Comparison of ENCODE assay signal across 18 mouse cellular contexts in genomic region chr14:68847609-68848008, GRCm38 (mm10).
DNase-seq lines count a peak whose midpoint lies in the region; ATAC-seq lines count a peak whose summit lies in the region.
"Had no signal": no experiment of that assay in that cellular context is flagged by ENCODE, and none has a peak within 500 bp of the region (broad histone marks: within the 10 kb centered on the region; RNA-seq: fewer than 3 reads in every experiment).

No protein-coding gene starts in this region.

- DNase-seq in frontal cortex, postnatal 36 days (ENCODE audit: low spot score in 2 of 2): peak; percentile 18 to 53
- DNase-seq in frontal cortex, postnatal 10 days (ENCODE audit: low spot score in 2 of 2): no peak
- DNase-seq in right cerebral cortex, adult 2 months (ENCODE audit: low spot score in 2 of 2): peak; percentile 14 to 39
- no peak for DNase-seq in right cerebral cortex, postnatal 36 days (ENCODE audit: low spot score in 2 of 2)
- peak; percentile 62 for DNase-seq in NIH3T3 (ENCODE audit: low read depth)
- no peak for DNase-seq in hindbrain, embryonic 10.5 days (ENCODE audit: low spot score)
- DNase-seq: adrenal gland, postnatal 36 days; gastrocnemius, postnatal 25 days; heart, adult 2 months had no signal

- no peak overlapping the region for H3K4me2 ChIP-seq in midbrain, embryonic 15.5 days
- H3K4me2 ChIP-seq: limb, embryonic 13.5 days; midbrain, embryonic 12.5 days had no signal

- no peak overlapping the region for H3K4me3 ChIP-seq in midbrain, embryonic 15.5 days
- no peak overlapping the region for H3K4me3 ChIP-seq in hindbrain, embryonic 10.5 days
- H3K4me3 ChIP-seq: heart, adult 2 months; limb, embryonic 13.5 days; midbrain, embryonic 12.5 days had no signal

- no peaks in the 10 kb centered on the region for H3K4me1 ChIP-seq in midbrain, embryonic 15.5 days
- no peaks in the 10 kb centered on the region for H3K4me1 ChIP-seq in hindbrain, embryonic 10.5 days (replicated peaks)
- H3K4me1 ChIP-seq: limb, embryonic 13.5 days; midbrain, embryonic 12.5 days had no signal

- H3K27me3 ChIP-seq in midbrain, embryonic 15.5 days (replicated peaks): no peaks in the 10 kb centered on the region
- H3K27me3 ChIP-seq in hindbrain, embryonic 10.5 days (ENCODE audit: insufficient read depth, poor library complexity, severe bottlenecking): no peaks in the 10 kb centered on the region
- H3K27me3 ChIP-seq: limb, embryonic 13.5 days; midbrain, embryonic 12.5 days had no signal

- H3K9me3 ChIP-seq in midbrain, embryonic 15.5 days: no peaks in the 10 kb centered on the region
- no peaks in the 10 kb centered on the region for H3K9me3 ChIP-seq in hindbrain, embryonic 10.5 days
- H3K9me3 ChIP-seq: limb, embryonic 13.5 days; midbrain, embryonic 12.5 days had no signal

- no peak overlapping the region for H3K9ac ChIP-seq in midbrain, embryonic 15.5 days
- H3K9ac ChIP-seq: limb, embryonic 13.5 days; liver, embryonic 14.5 days; midbrain, embryonic 12.5 days had no signal

- no peak for ATAC-seq in midbrain, embryonic 15.5 days (replicated peaks)
- ATAC-seq: CD4-positive, CD25-positive, alpha-beta regulatory T cell, adult 4 months; hindbrain, postnatal 0 days; intestine, postnatal 0 days had no signal

- H3K36me3 ChIP-seq in midbrain, embryonic 15.5 days (replicated peaks): no peaks in the 10 kb centered on the region
- no peaks in the 10 kb centered on the region for H3K36me3 ChIP-seq in hindbrain, embryonic 10.5 days
- H3K36me3 ChIP-seq: limb, embryonic 13.5 days; midbrain, embryonic 12.5 days had no signal

- no peak overlapping the region for H3K27ac ChIP-seq in midbrain, embryonic 15.5 days
- no peak overlapping the region for H3K27ac ChIP-seq in hindbrain, embryonic 10.5 days
- H3K27ac ChIP-seq: heart, adult 2 months; hindbrain, postnatal 0 days; kidney, postnatal 0 days; limb, embryonic 13.5 days; liver, embryonic 14.5 days; midbrain, embryonic 12.5 days; stomach, postnatal 0 days had no signal

Comparison
In these comparisons a context has a peak if more than half of its experiments do, and no peak if none do; other contexts are left out.
1. DNase-seq: peak in frontal cortex, postnatal 36 days (2 of 2), right cerebral cortex, adult 2 months (2 of 2) and NIH3T3 (single experiment); none in frontal cortex, postnatal 10 days (0 of 2), right cerebral cortex, postnatal 36 days (0 of 2) and hindbrain, embryonic 10.5 days (single experiment).